Mouse (Mus musculus): ENCODE data around the gene Rab19.
"Not testable (repeated sequence)": the region's sequence is repeated elsewhere in the genome, so short reads cannot be mapped to it uniquely, and the experiment has no call there.

Gene Rab19

GRCm38 (mm10) chr6:39430722-39431121, 49.7 kb downstream of the Rab19 start:
- no peak for DNase-seq (ENCODE audit: low spot score)

GRCm38 (mm10) chr6:39433174-39433573, 52.2 kb downstream of the Rab19 start:
- DNase-seq (ENCODE audit: low spot score) = no peak

DNA sequence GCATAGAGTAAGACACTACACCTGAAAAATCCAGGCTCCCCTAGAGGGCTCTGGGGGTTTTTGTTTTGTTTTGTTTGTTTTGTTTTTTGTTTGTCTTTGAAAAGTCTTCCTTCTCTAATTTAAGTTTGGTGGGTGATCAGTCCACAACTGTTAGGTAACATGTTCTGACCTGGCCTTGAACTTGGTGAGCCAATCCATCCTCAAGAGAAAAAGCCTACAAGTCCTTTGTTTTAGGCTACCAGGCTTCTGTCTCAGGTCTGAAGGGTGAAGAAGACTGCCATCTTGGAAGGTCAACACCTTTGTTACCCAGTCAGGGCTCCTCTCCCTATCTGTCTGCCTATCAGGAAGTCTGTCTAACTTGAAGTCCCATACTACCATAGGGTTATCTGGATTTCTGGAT, 52.7 kb downstream of the Rab19 start:
- no peak for DNase-seq (ENCODE audit: low spot score)

DNA sequence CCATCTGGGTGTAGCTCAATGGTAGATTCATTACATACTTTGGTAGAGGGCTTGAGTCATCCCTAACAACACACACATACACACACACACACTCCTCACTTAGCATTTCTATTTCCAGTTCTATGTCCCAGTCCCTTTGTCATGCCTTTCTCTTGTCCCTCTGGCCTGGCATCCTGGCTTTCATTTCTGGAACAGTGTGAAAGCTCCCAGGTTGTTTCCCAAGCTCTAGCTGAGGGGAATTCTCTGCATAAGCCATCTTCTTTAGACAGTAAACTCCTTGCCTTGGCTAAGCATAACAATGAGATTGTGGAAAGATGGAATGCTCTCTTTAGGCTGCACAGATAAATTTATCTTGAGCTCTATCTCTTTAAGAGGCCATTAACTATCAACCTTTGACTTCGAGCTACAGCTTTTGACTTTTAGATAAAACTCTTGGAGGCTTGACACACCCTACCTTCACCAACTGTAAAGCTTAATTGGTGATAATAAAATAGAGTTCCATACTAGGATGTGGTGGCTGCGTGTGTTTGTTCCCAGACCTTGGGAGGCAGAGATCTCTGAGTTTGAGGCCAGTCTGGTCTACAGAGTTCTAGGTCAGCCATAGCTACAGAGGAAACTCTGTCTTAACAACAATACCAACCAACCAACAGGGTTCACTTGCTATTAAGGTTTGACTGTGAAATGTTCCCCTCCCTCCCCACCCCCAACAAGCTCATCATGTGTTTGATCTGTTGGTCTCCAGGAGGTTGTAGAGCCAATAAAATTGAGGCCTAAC, 53.3 kb downstream of the Rab19 start:
- DNase-seq (ENCODE audit: low spot score) = no peak

DNA sequence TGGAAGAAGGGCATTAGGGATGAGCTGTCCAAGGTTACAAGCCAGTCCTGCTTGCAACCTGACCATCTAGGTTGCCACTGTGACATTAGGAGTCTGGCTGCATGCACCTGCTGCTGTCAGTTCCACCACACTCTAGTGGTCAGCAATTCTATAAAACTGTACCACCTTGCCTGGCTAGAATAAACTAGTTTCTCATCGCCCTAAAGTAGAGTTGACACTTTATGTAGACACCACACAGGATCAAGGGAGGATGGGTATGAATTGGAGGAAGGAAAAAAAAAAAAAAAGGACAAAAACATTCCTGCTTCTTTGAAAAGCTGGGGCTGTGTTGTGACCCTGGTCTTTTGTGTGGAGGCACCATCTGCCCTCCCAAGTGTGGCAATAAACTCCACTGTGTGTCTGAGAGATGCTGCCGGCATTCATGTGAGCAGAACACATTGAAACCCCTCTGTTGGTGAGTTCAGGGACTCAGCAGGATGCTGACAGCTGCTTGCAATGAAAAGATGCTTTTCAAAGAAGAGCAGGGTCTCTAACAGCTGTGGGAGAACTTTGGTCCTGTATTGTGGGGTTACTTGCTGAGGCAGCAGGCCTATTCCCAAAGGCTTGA, 54.0 kb downstream of the Rab19 start:
- no peak for DNase-seq (ENCODE audit: low spot score)

DNA sequence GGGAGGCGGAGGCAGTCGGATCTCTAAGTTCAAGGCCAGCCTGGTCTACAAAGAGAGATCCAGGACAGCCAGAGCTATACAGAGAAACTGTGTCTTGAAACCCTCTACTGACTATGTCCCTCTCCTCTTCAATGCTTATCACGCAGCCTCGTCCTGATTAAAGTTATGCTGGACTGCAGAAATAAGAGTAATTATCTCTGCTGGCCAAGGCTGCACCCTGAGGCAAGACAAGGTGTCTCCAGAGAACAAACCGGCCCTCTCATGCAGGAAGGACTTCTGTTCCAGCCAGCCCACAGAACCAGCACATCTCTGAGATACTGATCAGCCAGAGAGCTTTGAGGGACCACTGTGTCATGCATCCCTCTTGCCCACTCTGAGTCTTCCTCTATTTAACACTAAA, 54.9 kb downstream of the Rab19 start:
- no peak for DNase-seq (ENCODE audit: low spot score)

DNA sequence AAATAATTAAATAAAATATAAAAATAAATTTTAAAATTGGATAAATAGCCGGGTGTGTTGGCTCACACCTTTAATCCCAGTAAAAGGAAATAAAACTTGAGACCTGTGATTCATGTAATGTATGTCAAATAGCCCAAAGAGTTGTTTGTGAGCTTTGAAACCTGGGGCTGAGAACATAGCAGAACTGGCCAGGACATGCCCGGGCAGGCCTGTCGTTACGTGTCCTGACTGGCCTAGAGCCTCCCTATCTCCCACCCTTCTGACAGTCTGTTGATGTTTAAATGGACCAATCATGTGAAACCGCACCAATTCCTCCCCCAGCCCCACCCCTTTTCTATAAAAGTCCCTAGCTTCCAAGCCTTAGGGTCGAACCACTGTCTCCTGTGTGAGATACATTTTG, 56.5 kb downstream of the Rab19 start:
- not testable (repeated sequence) for DNase-seq (ENCODE audit: low spot score)
